Mouse (Mus musculus) hindbrain, embryonic 14.5 days (tissue): ENCODE results near the gene Fgf13. TPM values are rescaled to one million over a fixed set of nuclear protein-coding genes. Genes with fewer than 3 reads are reported as not detected.

Experiments used
- ATAC-seq: fragments of 200-750 bp; cut with Nextera tagmentation; 2 replicates; pipeline ENCODE4 v1.8.0; 2017; ENCODE audit warnings: moderate number of reproducible peaks, mild to moderate bottlenecking, moderate TSS enrichment, moderate library complexity; ENCODE audit not compliant: low FRiP score
- DNase-seq: peaks from one replicate; pipeline ENCODE4 v3.0.0-alpha.2; 2015; ENCODE audit warnings: low spot score
- H3K27ac ChIP-seq: fragments of 300-500 bp; sonication (generic); 2 replicates; pipeline ENCODE4 v1.5.1; 2014; ENCODE audit warnings: mild to moderate bottlenecking, moderate library complexity
- H3K27me3 ChIP-seq: fragments of 300-500 bp; sonication (generic); 2 replicates; pipeline ENCODE4 v1.6.1; 2014; ENCODE audit warnings: mild to moderate bottlenecking, low read length, mixed read lengths; ENCODE audit not compliant: control insufficient read depth, insufficient read depth
- H3K36me3 ChIP-seq: fragments of 300-500 bp; sonication (generic); replicated peaks from 2 replicates; pipeline ENCODE4 v1.6.1; 2014; ENCODE audit not compliant: control insufficient read depth, insufficient read depth
- H3K4me1 ChIP-seq: fragments of 300-500 bp; sonication (generic); replicated peaks from 2 replicates; pipeline ENCODE4 v1.6.1; 2014; ENCODE audit warnings: antibody characterized with exemption, low read length, mixed read lengths; ENCODE audit not compliant: control insufficient read depth, insufficient read depth
- H3K4me2 ChIP-seq: fragments of 300-500 bp; sonication (generic); replicated peaks from 2 replicates; pipeline ENCODE4 v1.6.1; 2014; ENCODE audit warnings: mild to moderate bottlenecking, moderate library complexity
- H3K4me3 ChIP-seq: fragments of 300-500 bp; sonication (generic); replicated peaks from 2 replicates; pipeline ENCODE4 v1.5.1; 2014; ENCODE audit warnings: mild to moderate bottlenecking, low read length
- H3K9ac ChIP-seq: fragments of 300-500 bp; sonication (generic); 2 replicates; pipeline ENCODE4 v1.6.1; 2014
- H3K9me3 ChIP-seq: fragments of 300-500 bp; sonication (generic); 2 replicates; pipeline ENCODE4 v1.6.1; 2016; ENCODE audit warnings: low read length; ENCODE audit not compliant: control insufficient read depth
- WGBS: fragments of 180-500 bp; shearing (Covaris S2); extraction: QIAGEN DNeasy Blood & Tissue Kit; methylation state at CpG from one replicate; pipeline ENCODE4 v1.1.7; 2014; 5-methylcytosine and 5-hydroxymethylcytosine counted together
- polyA plus RNA-seq: library from polyadenylated mRNA; unstranded; fragments of >200 nt; fragmentation: Nextera tagmentation; extraction: Ambion mirVana; gene quantifications from 2 replicates; pipeline ENCODE4 v1.2.1, GENCODE M21; 2014

The Fgf13 gene
- 146 and 182 TPM in 2 replicates for polyA plus RNA-seq

DNA sequence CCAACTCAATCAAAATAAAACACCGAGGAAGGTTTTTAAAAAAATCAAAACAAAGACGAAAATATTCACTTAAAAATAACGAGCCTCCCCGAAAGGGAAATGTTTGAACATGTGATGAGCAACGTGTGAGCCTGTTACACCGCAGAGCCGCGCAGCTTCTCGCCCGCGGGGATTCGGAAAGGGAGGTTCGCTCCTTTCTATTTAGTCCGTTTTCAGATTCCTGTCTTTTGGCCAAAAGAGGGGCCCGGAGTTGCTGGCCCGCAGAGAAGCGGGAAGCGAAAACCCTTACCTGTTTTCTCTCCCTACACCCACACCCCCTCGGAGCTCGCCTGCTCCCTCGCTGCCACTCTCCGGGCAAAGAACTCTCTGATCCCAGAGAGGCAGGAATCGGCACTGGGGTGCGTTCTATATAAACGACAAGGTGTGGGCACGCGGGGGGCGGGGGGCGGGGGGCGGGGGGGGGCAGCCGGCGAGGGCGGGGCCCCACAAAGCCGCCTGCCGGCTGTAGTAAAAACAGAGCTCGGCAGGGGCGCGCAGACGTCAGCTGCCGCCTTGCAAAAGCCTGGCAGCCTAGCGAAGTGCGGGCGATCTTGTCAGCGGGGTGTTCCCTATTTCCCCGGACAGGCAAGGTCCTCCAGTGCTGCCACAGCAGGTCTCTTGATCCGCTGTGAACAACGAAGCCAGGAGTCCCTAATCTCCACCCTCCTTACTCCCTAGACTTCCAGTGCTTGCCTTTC lies at the start of gene Fgf13:
Gene Fgf13 (minus strand): TSS at position 377 of the 737 bp plus-strand sequence.
- Histone ChIP-seq H3K9me3 (no peaks in the 10 kb centered on the region), H3K27ac (peak within 1 kb of the TSS; percentile 82), H3K27me3 (no peaks in the 10 kb centered on the region), H3K36me3 (no peaks in the 10 kb centered on the region), H3K4me2 (peak within 1 kb of the TSS; percentile 62), H3K9ac (peak within 1 kb of the TSS; percentile 74), H3K4me1 (no peaks in the 10 kb centered on the region), H3K4me3 (peak within 1 kb of the TSS; percentile 54)
- 18% methylated on average over 40 of the region's 47 CpGs for WGBS
- DNase-seq (peak; percentile 36), ATAC-seq (peak; percentile 51)

DNA sequence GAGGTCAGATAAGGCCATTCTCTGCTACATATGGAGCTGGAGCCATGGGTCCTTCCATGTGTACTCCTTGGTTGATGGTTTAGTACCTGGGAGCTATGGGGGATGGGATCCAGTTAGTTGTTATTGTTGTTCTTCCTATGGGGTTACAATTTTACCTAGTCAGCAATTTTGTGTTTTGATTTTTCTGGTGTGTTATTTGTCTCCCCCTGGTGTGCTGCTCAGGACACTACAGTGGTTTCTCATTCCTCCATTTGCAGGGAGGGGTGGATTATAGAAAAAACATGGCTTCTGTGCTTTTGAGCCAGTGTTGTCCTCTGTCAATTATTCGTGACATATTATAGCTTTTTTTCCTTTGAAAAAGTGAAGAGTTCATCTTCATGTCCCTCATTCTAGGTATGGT lies 38.7 kb upstream of the Fgf13 start:
- DNase-seq (no peak), ATAC-seq (no peak)

DNA sequence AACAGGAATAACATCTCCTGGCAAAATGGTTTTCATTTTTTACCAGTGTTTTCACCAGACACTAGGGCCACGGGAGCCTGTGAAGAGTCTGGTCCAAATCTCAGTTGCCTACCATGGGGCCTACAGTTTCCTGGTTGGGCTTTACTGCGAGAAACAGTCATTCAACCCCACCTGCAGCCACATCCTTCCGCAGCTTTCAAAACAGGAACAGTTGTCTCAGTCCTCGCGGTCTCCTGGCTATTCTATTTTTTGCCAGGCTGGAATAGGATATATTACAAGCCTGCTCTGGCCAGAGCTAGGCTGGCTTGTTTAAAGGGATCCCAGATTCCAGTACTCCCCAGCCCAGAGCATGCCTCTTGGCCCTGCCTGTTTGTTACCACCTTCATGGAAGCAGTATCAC lies 21.2 kb upstream of the Fgf13 start:
- no peaks in the 10 kb centered on the region for H3K9me3 ChIP-seq
- WGBS = 52% methylated on average over 5 of the region's 5 CpGs
- H3K4me3 ChIP-seq = no peak overlapping the region
- no peaks in the 10 kb centered on the region for H3K27me3 ChIP-seq
- ATAC-seq (no peak), DNase-seq (no peak)
- H3K9ac ChIP-seq = no peak overlapping the region
- no peak overlapping the region for H3K27ac ChIP-seq
- H3K4me2 ChIP-seq = no peak overlapping the region
- no peaks in the 10 kb centered on the region for H3K36me3 ChIP-seq
- no peaks in the 10 kb centered on the region for H3K4me1 ChIP-seq

More for the DNA sequence above, 38.7 kb upstream of the Fgf13 start:
- 71% methylated on average over 1 of the region's 1 CpGs for WGBS
- Histone ChIP-seq H3K36me3 (no peaks in the 10 kb centered on the region), H3K4me3 (no peak overlapping the region), H3K4me2 (no peak overlapping the region), H3K9ac (no peak overlapping the region), H3K4me1 (no peaks in the 10 kb centered on the region), H3K27me3 (no peaks in the 10 kb centered on the region), H3K27ac (no peak overlapping the region), H3K9me3 (no peaks in the 10 kb centered on the region)

DNA sequence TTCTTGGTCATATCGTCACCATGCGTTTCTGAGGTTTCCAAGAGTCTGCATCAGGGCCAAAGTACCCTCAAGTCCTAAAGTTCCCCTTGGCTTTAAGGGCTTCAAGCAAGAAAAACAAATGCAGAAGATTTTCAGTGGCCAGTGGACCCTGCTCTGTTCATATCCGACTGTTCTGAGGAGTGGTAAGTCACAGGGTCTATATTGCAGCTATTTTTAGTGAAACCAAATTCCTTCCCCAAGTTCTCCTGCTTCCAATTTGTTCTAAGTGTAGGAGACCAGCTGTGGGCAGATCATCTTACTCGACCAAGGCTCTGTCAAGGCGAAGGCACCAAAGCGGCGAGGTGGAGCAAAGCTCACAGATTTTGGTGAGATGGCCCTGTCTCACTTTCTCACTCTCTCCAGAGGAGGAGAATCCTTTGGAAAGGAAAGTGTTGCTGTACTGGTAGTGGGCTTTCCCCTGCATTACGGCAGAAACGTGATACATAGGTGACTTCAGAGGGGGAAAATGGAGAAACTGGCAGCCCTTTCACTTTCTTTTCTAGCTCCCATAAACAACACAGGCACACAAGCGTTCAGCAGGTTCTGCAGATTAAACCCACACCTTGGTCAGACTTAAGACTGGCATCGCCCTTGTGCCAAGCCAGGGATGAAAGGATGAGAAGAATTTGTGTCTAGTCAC lies 17.8 kb upstream of the Fgf13 start:
- H3K27me3 ChIP-seq = no peaks in the 10 kb centered on the region
- no peak overlapping the region for H3K4me3 ChIP-seq
- no peak for ATAC-seq
- no peak overlapping the region for H3K27ac ChIP-seq
- DNase-seq = no peak
- no peak overlapping the region for H3K4me2 ChIP-seq
- no peaks in the 10 kb centered on the region for H3K36me3 ChIP-seq
- H3K9me3 ChIP-seq = no peaks in the 10 kb centered on the region
- no peak overlapping the region for H3K9ac ChIP-seq
- H3K4me1 ChIP-seq = no peaks in the 10 kb centered on the region
- 82% methylated on average over 11 of the region's 11 CpGs for WGBS

DNA sequence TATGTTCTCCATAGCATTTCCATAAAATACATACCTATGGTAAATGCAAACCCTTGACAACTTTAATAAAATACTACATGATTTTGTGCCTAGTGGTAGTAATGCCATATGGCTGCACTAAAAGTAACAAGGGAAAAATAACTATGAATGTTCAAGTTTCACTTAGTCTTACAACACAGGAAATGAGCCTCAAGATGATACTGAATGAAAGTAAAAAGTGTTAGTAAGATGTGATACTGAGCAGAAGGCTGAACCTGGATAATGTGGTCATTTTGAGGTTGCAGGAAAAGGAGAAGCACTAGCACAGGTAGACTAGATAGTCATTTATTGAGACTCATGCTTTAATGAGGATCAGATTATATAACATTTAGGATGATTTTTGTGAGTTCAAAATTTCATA lies 16.2 kb upstream of the Fgf13 start:
- no peak for ATAC-seq
- no peak overlapping the region for H3K9ac ChIP-seq

DNA sequence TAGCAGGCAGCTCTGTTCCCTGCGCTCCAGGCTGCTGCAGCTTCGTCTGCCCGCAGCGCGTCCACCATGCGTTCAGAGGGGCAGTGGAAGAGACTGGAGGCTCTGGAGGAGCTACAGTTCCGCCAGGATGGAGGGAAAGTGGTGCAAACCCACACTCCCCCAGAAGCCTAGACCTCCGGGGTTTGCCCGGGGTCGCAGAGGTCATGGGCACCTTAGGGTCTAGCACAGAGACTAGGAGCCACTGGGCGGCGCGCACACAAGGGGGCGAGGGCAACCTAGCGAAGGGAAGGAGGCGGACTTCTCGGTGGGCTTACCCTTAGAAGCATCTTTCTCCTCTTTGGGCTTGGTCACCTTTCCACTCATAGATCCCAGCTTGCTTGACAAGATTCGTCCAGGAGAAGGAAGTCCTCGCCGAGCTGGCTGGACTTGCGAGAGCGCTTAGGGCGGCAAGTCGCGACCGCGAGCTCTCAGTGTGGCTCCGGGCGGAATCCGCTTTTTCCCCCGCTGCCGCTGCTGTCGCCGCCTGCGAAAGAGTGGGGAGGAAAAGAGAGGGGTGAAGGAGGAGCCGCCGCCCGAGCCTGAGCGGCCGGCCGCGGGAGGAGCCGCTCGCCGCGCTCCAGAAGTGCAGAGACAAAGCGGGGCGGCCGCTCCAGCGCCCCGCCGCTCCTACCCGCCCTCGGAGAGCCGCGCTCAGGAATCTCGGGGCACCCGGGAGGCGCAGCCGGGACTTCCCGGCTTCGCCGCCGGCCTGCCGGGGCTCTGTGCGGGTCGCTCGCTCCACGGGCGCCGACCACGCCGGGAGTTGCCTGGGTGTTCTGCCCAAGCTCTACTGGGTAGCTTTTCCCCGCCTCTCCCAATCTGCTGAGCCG lies 811 bp downstream of the Fgf13 start:
- ATAC-seq (peak; percentile 64), DNase-seq (peak; percentile 32)
- H3K9me3 ChIP-seq = no peaks in the 10 kb centered on the region
- H3K4me2 ChIP-seq = peak overlapping the region; percentile 62
- H3K27ac ChIP-seq = peak overlapping the region; percentile 82
- peak overlapping the region; percentile 74 for H3K9ac ChIP-seq
- H3K4me3 ChIP-seq = peak overlapping the region; percentile 54
- no peaks in the 10 kb centered on the region for H3K36me3 ChIP-seq
- 16% methylated on average over 64 of the region's 75 CpGs for whole genome bisulfite sequencing
- no peaks in the 10 kb centered on the region for H3K27me3 ChIP-seq
- H3K4me1 ChIP-seq = no peaks in the 10 kb centered on the region

More for the DNA sequence above, 16.2 kb upstream of the Fgf13 start:
- DNase-seq = no peak
- H3K4me2 ChIP-seq = no peak overlapping the region
- no peak overlapping the region for H3K4me3 ChIP-seq
- no peak overlapping the region for H3K27ac ChIP-seq
- no peaks in the 10 kb centered on the region for H3K36me3 ChIP-seq
- no peaks in the 10 kb centered on the region for H3K27me3 ChIP-seq
- no peaks in the 10 kb centered on the region for H3K4me1 ChIP-seq
- no peaks in the 10 kb centered on the region for H3K9me3 ChIP-seq

DNA sequence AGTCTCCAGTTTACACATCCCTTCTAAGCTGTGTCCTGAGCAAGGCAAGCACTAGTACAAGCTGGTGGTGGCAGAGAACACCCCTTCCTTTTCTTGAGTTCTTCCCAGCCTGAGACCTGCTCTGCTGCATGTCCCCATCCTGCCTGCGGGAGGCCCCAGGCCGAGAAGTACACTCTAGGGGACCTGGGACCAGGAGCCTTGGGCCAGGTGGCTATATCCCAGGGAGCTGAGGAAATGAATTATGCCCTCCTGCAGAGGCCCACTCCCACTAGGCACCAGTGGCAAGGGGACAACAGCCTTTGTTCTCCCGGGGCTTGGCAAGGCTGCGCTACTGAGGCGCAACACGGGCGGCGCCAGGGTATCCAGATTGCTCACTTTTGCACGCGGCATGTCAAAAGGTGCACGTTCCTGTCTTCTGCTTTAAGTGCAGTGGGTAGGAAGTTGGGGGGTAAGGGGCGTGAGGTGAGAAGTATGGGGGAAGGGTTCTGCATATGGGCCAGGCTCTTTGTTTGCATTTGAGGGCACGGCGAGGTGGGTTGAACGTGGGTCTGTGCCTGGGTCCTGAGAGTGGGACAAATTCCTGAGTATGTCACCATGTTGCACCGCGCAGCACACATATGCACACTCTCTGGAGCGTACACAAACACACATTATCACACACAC lies 1.7 kb downstream of the Fgf13 start:
- Histone ChIP-seq H3K27me3 (no peaks in the 10 kb centered on the region), H3K4me3 (peak overlapping the region; percentile 54), H3K36me3 (no peaks in the 10 kb centered on the region), H3K27ac (peak overlapping the region; percentile 82; the same call in 1 of the 2 replicates), H3K9me3 (no peaks in the 10 kb centered on the region), H3K4me2 (peak overlapping the region; percentile 62), H3K9ac (peak overlapping the region; percentile 74), H3K4me1 (no peaks in the 10 kb centered on the region)
- ATAC-seq = peak; percentile 59
- peak; percentile 34 for DNase-seq
- WGBS = 17% methylated on average over 18 of the region's 18 CpGs

DNA sequence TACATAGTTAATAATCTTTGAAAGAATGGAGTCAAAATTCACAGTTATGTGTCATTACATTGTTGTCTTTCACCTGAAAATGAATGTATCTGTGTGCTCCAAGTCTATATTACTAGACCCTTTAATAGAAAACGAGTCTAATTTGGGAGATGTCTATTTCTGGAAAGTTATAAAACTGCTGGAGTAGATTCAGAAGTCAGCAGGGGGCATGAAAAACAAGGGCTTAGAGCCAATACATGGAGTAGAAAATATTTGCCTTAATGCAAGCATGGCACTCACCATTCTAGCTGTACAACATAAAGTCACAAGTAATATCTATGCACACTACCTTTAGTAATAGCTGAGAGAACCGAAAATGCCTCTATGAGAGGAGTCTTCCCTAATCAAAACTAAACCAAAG lies 19.9 kb downstream of the Fgf13 start:
- Histone ChIP-seq H3K4me3 (no peak overlapping the region), H3K27ac (no peak overlapping the region), H3K36me3 (no peaks in the 10 kb centered on the region), H3K4me1 (no peaks in the 10 kb centered on the region), H3K4me2 (no peak overlapping the region), H3K27me3 (no peaks in the 10 kb centered on the region), H3K9ac (no peak overlapping the region), H3K9me3 (no peaks in the 10 kb centered on the region)
- ATAC-seq (no peak), DNase-seq (no peak)
- WGBS = 88% methylated on average over 2 of the region's 2 CpGs
